Comparison of ENCODE assay signal across 21 mouse cellular contexts in the genomic region with DNA sequence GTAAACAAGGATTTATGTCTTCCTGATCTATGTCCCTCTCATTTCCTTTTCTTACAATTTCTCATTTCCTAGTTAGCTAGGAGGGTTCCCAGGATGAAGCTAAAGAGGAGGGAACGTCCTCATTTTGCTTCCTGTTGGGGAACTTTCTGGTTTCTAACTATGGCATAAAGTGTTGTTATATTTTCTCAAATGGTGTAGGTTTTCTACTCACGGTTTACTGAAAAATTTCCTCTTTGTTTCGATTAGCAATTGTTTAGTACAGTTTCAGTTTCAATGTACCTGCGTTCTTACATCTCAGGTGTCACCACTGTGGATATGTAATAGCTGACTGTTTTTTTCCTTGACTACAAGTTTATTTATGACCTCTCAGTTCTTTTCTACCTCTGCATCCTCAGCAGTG. TPM values are rescaled to one million over a fixed set of nuclear protein-coding genes. Genes with fewer than 3 reads are reported as not detected.
A peak's percentile ranks its signal among the peaks of the same experiment; 100 is the strongest.
DNase-seq lines count a peak whose midpoint lies in the region; ATAC-seq and TF ChIP-seq lines count a peak whose summit lies in the region.
"Had no signal": no experiment of that assay in that cellular context is flagged by ENCODE, and none has a peak within 500 bp of the region (broad histone marks: within the 10 kb centered on the region; RNA-seq: fewer than 3 reads in every experiment).

No protein-coding gene starts in this region.

- no peak overlapping the region for H3K4me2 ChIP-seq in midbrain, embryonic 11.5 days
- H3K4me2 ChIP-seq: embryonic facial prominence, embryonic 13.5 days; forebrain, embryonic 12.5 days; heart, embryonic 11.5 days; hindbrain, embryonic 14.5 days had no signal

- TF ChIP-seq POLR2A in bone marrow macrophage, adult 2 months (IDR thresholded peaks at IDR 0.05; ENCODE audit: borderline replicate concordance, low read depth, low read length), result no peak

- H3K9ac ChIP-seq in midbrain, embryonic 11.5 days (ENCODE audit: low read length), result no peak overlapping the region
- H3K9ac ChIP-seq: embryonic facial prominence, embryonic 13.5 days; forebrain, embryonic 12.5 days; hindbrain, embryonic 14.5 days had no signal

- no peak overlapping the region for H3K4me3 ChIP-seq in bone marrow macrophage, adult 2 months (ENCODE audit: insufficient read depth, low read length)
- no peak overlapping the region for H3K4me3 ChIP-seq in midbrain, embryonic 11.5 days (ENCODE audit: low read depth, low read length)
- H3K4me3 ChIP-seq: embryonic facial prominence, embryonic 13.5 days; forebrain, embryonic 12.5 days; heart, adult 2 months; hindbrain, embryonic 10.5 days had no signal

- no peaks in the 10 kb centered on the region for H3K27me3 ChIP-seq in midbrain, embryonic 11.5 days (ENCODE audit: control insufficient read depth, insufficient read depth, low read length)
- H3K27me3 ChIP-seq: embryonic facial prominence, embryonic 13.5 days; forebrain, embryonic 12.5 days had no signal

- H3K9me3 ChIP-seq in midbrain, embryonic 11.5 days (ENCODE audit: control insufficient read depth, low read length), result no peaks in the 10 kb centered on the region
- H3K9me3 ChIP-seq: embryonic facial prominence, embryonic 13.5 days; forebrain, embryonic 12.5 days; hindbrain, embryonic 10.5 days had no signal

- TF ChIP-seq CTCF in bone marrow macrophage, adult 2 months (IDR thresholded peaks at IDR 0.05; ENCODE audit: low read depth, low read length), result no peak

- peak; percentile 9 for DNase-seq in naive thymus-derived CD4-positive, alpha-beta T cell, adult 2 months (ENCODE audit: low read depth)
- no peak for DNase-seq in frontal cortex, postnatal 36 days (ENCODE audit: low spot score in 2 of 2)
- no peak for DNase-seq in liver
- DNase-seq in midbrain, embryonic 11.5 days (ENCODE audit: low spot score, missing footprints), result no peak
- no peak for DNase-seq in left cerebral cortex, adult 11 months (ENCODE audit: low spot score)
- DNase-seq: adrenal gland, postnatal 10 days; cerebellum, adult 11-12 months; cerebellum, adult 9-10 months; cerebellum, postnatal 25 days; gastrocnemius, postnatal 36 days; heart, adult 2 months had no signal

- ATAC-seq in CD4-positive, CD25-positive, alpha-beta regulatory T cell, adult 4 months, result peak; percentile 42
- peak; percentile 49 for ATAC-seq in inflammation-experienced regulatory T-cells, adult 6 months
- ATAC-seq in midbrain, embryonic 11.5 days (ENCODE audit: low FRiP score), result no peak
- ATAC-seq: forebrain, embryonic 16.5 days had no signal

- 93% methylated on average over 4 of the region's 4 CpGs for WGBS in midbrain, embryonic 11.5 days

- H3K4me1 ChIP-seq in bone marrow macrophage, adult 2 months (ENCODE audit: control insufficient read depth, insufficient read depth, low read length), result peaks cover 15% of the 10 kb centered on the region
- H3K4me1 ChIP-seq in midbrain, embryonic 11.5 days (ENCODE audit: control insufficient read depth, insufficient read depth, low read length), result no peaks in the 10 kb centered on the region
- H3K4me1 ChIP-seq: embryonic facial prominence, embryonic 13.5 days had no signal

- peak overlapping the region; percentile 19; the same call in 1 of the 2 replicates for H3K27ac ChIP-seq in bone marrow macrophage, adult 2 months (ENCODE audit: insufficient read depth, low read depth, low read length)
- H3K27ac ChIP-seq in midbrain, embryonic 11.5 days (ENCODE audit: low read depth, low read length), result no peak overlapping the region
- H3K27ac ChIP-seq: embryonic facial prominence, embryonic 13.5 days; forebrain, embryonic 12.5 days; heart, adult 2 months; hindbrain, embryonic 10.5 days; hindbrain, embryonic 14.5 days had no signal

- H3K36me3 ChIP-seq in midbrain, embryonic 11.5 days (ENCODE audit: control insufficient read depth, insufficient read depth, low read length), result no peaks in the 10 kb centered on the region
- H3K36me3 ChIP-seq: embryonic facial prominence, embryonic 13.5 days; forebrain, embryonic 12.5 days; hindbrain, embryonic 10.5 days had no signal

RNA-seq across cellular contexts. Expression of a gene that starts 14.5 kb away (rescaled TPM):
- not detected for polyA plus RNA-seq in CD4-positive, CD25-positive, alpha-beta regulatory T cell, adult 4 months (2017; shearing (Covaris generic))
- not detected in 2 replicates for polyA plus RNA-seq in bone marrow macrophage, adult 2 months (2012; ENCODE audit: insufficient read depth, insufficient read length, missing spikeins)
- not detected for polyA plus RNA-seq in inflammation-experienced regulatory T-cells, adult 6 months (2017; shearing (Covaris generic))
- polyA plus RNA-seq in midbrain, embryonic 11.5 days (2014; fragmentation: Nextera tagmentation; extraction: Ambion mirVana), result not detected in 2 replicates
- polyA plus RNA-seq: embryonic facial prominence, embryonic 13.5 days; forebrain, embryonic 12.5 days; forebrain, embryonic 16.5 days; heart, adult 2 months; heart, embryonic 11.5 days; heart, embryonic 16.5 days; hindbrain, embryonic 10.5 days; hindbrain, embryonic 14.5 days had no signal

RNA-seq across cellular contexts. Expression of a gene that starts 31.7 kb away (rescaled TPM):
- polyA plus RNA-seq in CD4-positive, CD25-positive, alpha-beta regulatory T cell, adult 4 months (2017; shearing (Covaris generic)), result not detected
- not detected in 2 replicates for polyA plus RNA-seq in bone marrow macrophage, adult 2 months (2012; ENCODE audit: insufficient read depth, insufficient read length, missing spikeins)
- polyA plus RNA-seq in inflammation-experienced regulatory T-cells, adult 6 months (2017; shearing (Covaris generic)), result not detected
- polyA plus RNA-seq in midbrain, embryonic 11.5 days (2014; fragmentation: Nextera tagmentation; extraction: Ambion mirVana), result not detected in 2 replicates
- polyA plus RNA-seq: embryonic facial prominence, embryonic 13.5 days; forebrain, embryonic 12.5 days; forebrain, embryonic 16.5 days; heart, adult 2 months; heart, embryonic 11.5 days; heart, embryonic 16.5 days; hindbrain, embryonic 10.5 days; hindbrain, embryonic 14.5 days had no signal

RNA-seq across cellular contexts. Expression of a gene that starts 32.0 kb away (rescaled TPM):
- 10 to 100 TPM; 20.8 to 32.9 TPM for polyA plus RNA-seq in CD4-positive, CD25-positive, alpha-beta regulatory T cell, adult 4 months (2017; shearing (Covaris generic))
- polyA plus RNA-seq in bone marrow macrophage, adult 2 months (2012; ENCODE audit: insufficient read depth, insufficient read length, missing spikeins), result 5.7 and 6.9 TPM in 2 replicates
- polyA plus RNA-seq in inflammation-experienced regulatory T-cells, adult 6 months (2017; shearing (Covaris generic)), result 10 to 100 TPM; 17.1 to 23.9 (median 19.5) TPM
- polyA plus RNA-seq in midbrain, embryonic 11.5 days (2014; fragmentation: Nextera tagmentation; extraction: Ambion mirVana), result 6.2 and 8.1 TPM in 2 replicates

RNA-seq across cellular contexts. Expression of a gene that starts 46.0 kb away (rescaled TPM):
- polyA plus RNA-seq in CD4-positive, CD25-positive, alpha-beta regulatory T cell, adult 4 months (2017; shearing (Covaris generic)), result 100 to 1,000 TPM; 198 to 222 TPM
- polyA plus RNA-seq in bone marrow macrophage, adult 2 months (2012; ENCODE audit: insufficient read depth, insufficient read length, missing spikeins), result 270 and 275 TPM in 2 replicates
- 100 to 1,000 TPM; 197 to 241 (median 218) TPM for polyA plus RNA-seq in inflammation-experienced regulatory T-cells, adult 6 months (2017; shearing (Covaris generic))
- polyA plus RNA-seq in midbrain, embryonic 11.5 days (2014; fragmentation: Nextera tagmentation; extraction: Ambion mirVana), result 386 and 408 TPM in 2 replicates
